Mouse (Mus musculus): ENCODE results near the gene Hoxa2.

GRCm38 (mm10) chr6:52167736-52168161 lies 3.1 kb upstream of the Hoxa2 start:
- TF ChIP-seq CTCF (IDR thresholded peaks at IDR 0.05; ENCODE audit: insufficient read depth, low read length) = no peak
- no peak for TF ChIP-seq POLR2A (IDR thresholded peaks at IDR 0.05; ENCODE audit: borderline replicate concordance, extremely low read depth, low read depth, low read length)

All from lung, adult 2 months (tissue).